Mouse (Mus musculus): ENCODE results near the gene Zc3h12a. TPM values are rescaled to one million over a fixed set of nuclear protein-coding genes. Genes with fewer than 3 reads are reported as not detected.

The Zc3h12a gene
- total and polyA plus RNA-seq, 3 experiments = 2.1 to 13.4 (median 7.7) TPM

GRCm38 (mm10) chr4:125138321-125138720 is 10.7 kb upstream of the Zc3h12a start:
- no peak for DNase-seq (ENCODE audit: extremely low read depth)
- peaks cover 12% of the 10 kb centered on the region for H3K27me3 ChIP-seq (replicated peaks)
- H3K79me2 ChIP-seq (replicated peaks; ENCODE audit: control insufficient read depth, extremely low read depth, insufficient read depth, poor library complexity, severe bottlenecking) = no peaks in the 10 kb centered on the region
- H3K9me3 ChIP-seq (replicated peaks; ENCODE audit: low read length) = no peaks in the 10 kb centered on the region
- no peaks in the 10 kb centered on the region for H3K36me3 ChIP-seq (replicated peaks in 1 of 2; ENCODE audit: control insufficient read depth in 1 of 2, insufficient read depth in 1 of 2, low read length in 1 of 2)
- no peak overlapping the region for H3K27ac ChIP-seq (ENCODE audit: insufficient read depth, low read depth)
- in situ Hi-C loops (cut with MboI; ENCODE audit: low pct_ligation_motif_present, low pct_unique_long_range_greater_than_20kb, low sequenced_read_pairs) (no loop called here), dilution Hi-C loops (cut with MboI; ENCODE audit: extremely low pct_ligation_motif_present, extremely low pct_unique_long_range_greater_than_20kb, low sequenced_read_pairs) (no loop called here)
- H3K4me1 ChIP-seq (ENCODE audit: control insufficient read depth in 1 of 2, insufficient read depth in 2 of 2) = peaks cover 2 to 9% of the 10 kb centered on the region in 2 experiments; a peak in 2 of 4 replicates
- no peak overlapping the region for H3K4me2 ChIP-seq (ENCODE audit: insufficient read depth, low read depth, poor library complexity, severe bottlenecking)
- TF ChIP-seq UBTF (IDR thresholded peaks at IDR 0.05; ENCODE audit: low read depth, low read length) (no peak), MAFK (IDR thresholded peaks at IDR 0.05; ENCODE audit: insufficient replicate concordance, low read length) (no peak), EP300 (IDR thresholded peaks at IDR 0.05; ENCODE audit: low read length) (no peak), NELFE (IDR thresholded peaks at IDR 0.05; ENCODE audit: low read depth, low read length) (no peak), MEF2A (IDR thresholded peaks at IDR 0.05; ENCODE audit: borderline replicate concordance, low read depth, low read length) (no peak), ETS1 (conservative IDR thresholded peaks at IDR 0.05; ENCODE audit: low read depth, low read length) (no peak), HCFC1 (IDR thresholded peaks at IDR 0.05; ENCODE audit: low read depth, low read length) (no peak), MYC (IDR thresholded peaks at IDR 0.05; ENCODE audit: low read depth, low read length) (no peak), CHD1 (IDR thresholded peaks at IDR 0.05; ENCODE audit: low read depth, low read length) (no peak), NRF1 (IDR thresholded peaks at IDR 0.05; ENCODE audit: low read depth, low read length) (no peak), JUN (IDR thresholded peaks at IDR 0.05; ENCODE audit: insufficient read depth, low read depth, low read length) (no peak), SIN3A (IDR thresholded peaks at IDR 0.05; ENCODE audit: low read length) (no peak), JUND (conservative IDR thresholded peaks at IDR 0.05; ENCODE audit: low read depth, low read length) (no peak), POLR2A (IDR thresholded peaks at IDR 0.05; ENCODE audit: low read depth, low read length) (no peak), RAD21 (IDR thresholded peaks at IDR 0.05; ENCODE audit: low read depth, low read length) (no peak), ZKSCAN1 (IDR thresholded peaks at IDR 0.05; ENCODE audit: borderline replicate concordance, low read depth, low read length) (no peak), USF1 (IDR thresholded peaks at IDR 0.05; ENCODE audit: low read depth, low read length) (no peak)
- no peak overlapping the region for H3K9ac ChIP-seq (ENCODE audit: insufficient read depth, low read depth)
- no peak overlapping the region for H3K4me3 ChIP-seq (replicated peaks in 1 of 3; ENCODE audit: low read depth in 2 of 3, low read length in 2 of 3, poor library complexity in 1 of 3)

- in situ Hi-C loops (cut with MboI; ENCODE audit: low pct_ligation_motif_present, low pct_unique_long_range_greater_than_20kb, low sequenced_read_pairs) = no loop called here
- DNase-seq (ENCODE audit: extremely low read depth) = no peak
- no peak overlapping the region for H3K4me3 ChIP-seq (replicated peaks in 1 of 3; ENCODE audit: low read depth in 2 of 3, low read length in 2 of 3, poor library complexity in 1 of 3)
Observed at GRCm38 (mm10) chr4:125136303-125136888, 8.8 kb upstream of the Zc3h12a start.

More at GRCm38 (mm10) chr4:125136303-125136888, 8.8 kb upstream of the Zc3h12a start:
- TF ChIP-seq E2F4 (IDR thresholded peaks at IDR 0.05; ENCODE audit: insufficient replicate concordance, low read depth, low read length) (no peak), SMC3 (IDR thresholded peaks at IDR 0.05; ENCODE audit: low read depth, low read length) (no peak), JUND (conservative IDR thresholded peaks at IDR 0.05; ENCODE audit: low read depth, low read length) (no peak), POLR2A (IDR thresholded peaks at IDR 0.05; ENCODE audit: low read depth, low read length) (no peak), ZC3H11A (IDR thresholded peaks at IDR 0.05; ENCODE audit: low read depth, low read length) (no peak), MEF2A (IDR thresholded peaks at IDR 0.05; ENCODE audit: borderline replicate concordance, low read depth, low read length) (no peak), MAZ (IDR thresholded peaks at IDR 0.05; ENCODE audit: low read depth, low read length) (no peak), UBTF (IDR thresholded peaks at IDR 0.05; ENCODE audit: low read depth, low read length) (no peak), JUN (IDR thresholded peaks at IDR 0.05; ENCODE audit: insufficient read depth, low read depth, low read length) (no peak), GABPA (IDR thresholded peaks at IDR 0.05; ENCODE audit: insufficient replicate concordance, low read depth, low read length) (no peak), MAX (IDR thresholded peaks at IDR 0.05; ENCODE audit: low read length) (no peak), HCFC1 (IDR thresholded peaks at IDR 0.05; ENCODE audit: low read depth, low read length) (no peak), POLR2AphosphoS2 (IDR thresholded peaks at IDR 0.05; ENCODE audit: low read depth, low read length) (no peak)
- no peaks in the 10 kb centered on the region for H3K36me3 ChIP-seq (replicated peaks in 1 of 2; ENCODE audit: control insufficient read depth in 1 of 2, insufficient read depth in 1 of 2, low read length in 1 of 2)
- H3K4me2 ChIP-seq (ENCODE audit: insufficient read depth, low read depth, poor library complexity, severe bottlenecking) = no peak overlapping the region
- no peak overlapping the region for H3K27ac ChIP-seq (ENCODE audit: insufficient read depth, low read depth)
- H3K79me2 ChIP-seq (replicated peaks; ENCODE audit: control insufficient read depth, extremely low read depth, insufficient read depth, poor library complexity, severe bottlenecking) = no peaks in the 10 kb centered on the region
- H3K9ac ChIP-seq (ENCODE audit: insufficient read depth, low read depth) = no peak overlapping the region
- no peaks in the 10 kb centered on the region for H3K9me3 ChIP-seq (replicated peaks; ENCODE audit: low read length)
- H3K4me1 ChIP-seq (ENCODE audit: control insufficient read depth in 1 of 2, insufficient read depth in 2 of 2) = peaks cover 7 to 21% of the 10 kb centered on the region in 2 experiments
- dilution Hi-C loops (cut with MboI; ENCODE audit: extremely low pct_ligation_motif_present, extremely low pct_unique_long_range_greater_than_20kb, low sequenced_read_pairs) = no loop called here
- no peaks in the 10 kb centered on the region for H3K27me3 ChIP-seq (replicated peaks)
